Mouse (Mus musculus): ENCODE data around the gene Nfic.

DNA sequence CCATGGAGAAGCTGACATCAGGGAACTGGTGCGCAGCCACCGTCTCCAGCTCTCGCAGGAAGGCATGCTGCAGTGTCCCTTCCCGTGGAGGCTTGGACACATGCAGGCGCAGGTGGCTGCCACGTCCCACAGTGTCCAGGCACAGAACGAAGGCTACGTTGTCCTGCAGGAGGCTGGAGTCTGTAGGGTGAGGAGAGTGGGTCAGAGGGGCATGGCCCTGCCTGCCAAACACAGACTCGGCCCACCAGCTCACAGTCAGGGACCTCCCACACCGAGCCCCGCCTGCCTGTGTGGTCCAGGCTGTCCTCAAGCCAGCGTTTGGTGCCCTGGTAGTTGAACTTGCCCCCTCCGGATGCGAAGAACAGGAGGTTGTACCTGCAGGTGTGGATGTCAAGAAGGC lies 34.5 kb upstream of the Nfic start:
- no peak for TF ChIP-seq ZNF384 (IDR thresholded peaks at IDR 0.05; ENCODE audit: low read depth, low read length)
- TF ChIP-seq MAFK (IDR thresholded peaks at IDR 0.05; ENCODE audit: borderline replicate concordance, low read depth, low read length): no peak
- no peak for TF ChIP-seq HCFC1 (IDR thresholded peaks at IDR 0.05; ENCODE audit: low read depth, low read length)
- no peak for TF ChIP-seq RCOR1 (IDR thresholded peaks at IDR 0.05; ENCODE audit: low read depth, low read length)
- no peak for TF ChIP-seq JUND (IDR thresholded peaks at IDR 0.05; ENCODE audit: low read depth, low read length)

Data from MEL (cell line).